Mouse (Mus musculus): ENCODE measurements around the gene Cabin1. TPM values are rescaled to one million over a fixed set of nuclear protein-coding genes. Genes with fewer than 3 reads are reported as not detected.

Gene Cabin1
- polyA plus RNA-seq, 1 experiment from 2014 or later, result 13.9 TPM

DNA sequence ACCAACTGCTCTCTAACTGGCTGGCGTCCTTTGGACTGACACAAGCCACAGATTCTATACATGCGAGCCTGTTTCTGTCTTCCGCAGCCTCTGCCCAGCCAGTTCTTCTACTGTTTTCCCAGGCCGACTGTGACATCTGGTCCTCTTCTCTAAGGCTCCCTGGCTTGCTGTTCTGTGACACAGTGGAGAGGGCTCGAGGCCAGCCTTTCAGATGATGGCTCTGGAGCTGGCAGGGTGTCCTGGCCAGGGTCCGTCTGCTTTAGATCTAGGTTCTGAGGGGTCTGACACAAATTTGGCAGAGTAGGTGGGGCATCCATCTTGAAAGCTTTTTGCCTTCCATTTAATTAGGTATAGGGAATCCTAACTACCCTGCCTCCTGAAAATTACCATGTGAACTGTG lies 102.8 kb downstream of the Cabin1 start:
- Histone ChIP-seq H3K9me3 (ENCODE audit: control insufficient read depth, low read length) (no peaks in the 10 kb centered on the region), H3K27ac (replicated peaks) (no peak overlapping the region), H3K27me3 (ENCODE audit: control insufficient read depth, insufficient read depth, low read length) (no peaks in the 10 kb centered on the region), H3K9ac (ENCODE audit: low read length) (no peak overlapping the region), H3K4me1 (replicated peaks; ENCODE audit: control insufficient read depth, insufficient read depth) (no peaks in the 10 kb centered on the region), H3K4me2 (replicated peaks; ENCODE audit: low read depth) (no peak overlapping the region), H3K36me3 (ENCODE audit: control insufficient read depth, insufficient read depth, low read length) (peaks cover 25% of the 10 kb centered on the region), H3K4me3 (ENCODE audit: low read depth, low read length) (no peak overlapping the region)
- DNase-seq (ENCODE audit: low spot score), result no peak
- 64% methylated on average over 6 of the region's 6 CpGs for WGBS
- no peak for TF ChIP-seq EP300 (optimal IDR thresholded peaks at IDR 0.05)
- TF ChIP-seq CTCF (IDR thresholded peaks at IDR 0.05; ENCODE audit: low read depth), result no peak
- ATAC-seq (ENCODE audit: low FRiP score, low TSS enrichment), result no peak

DNA sequence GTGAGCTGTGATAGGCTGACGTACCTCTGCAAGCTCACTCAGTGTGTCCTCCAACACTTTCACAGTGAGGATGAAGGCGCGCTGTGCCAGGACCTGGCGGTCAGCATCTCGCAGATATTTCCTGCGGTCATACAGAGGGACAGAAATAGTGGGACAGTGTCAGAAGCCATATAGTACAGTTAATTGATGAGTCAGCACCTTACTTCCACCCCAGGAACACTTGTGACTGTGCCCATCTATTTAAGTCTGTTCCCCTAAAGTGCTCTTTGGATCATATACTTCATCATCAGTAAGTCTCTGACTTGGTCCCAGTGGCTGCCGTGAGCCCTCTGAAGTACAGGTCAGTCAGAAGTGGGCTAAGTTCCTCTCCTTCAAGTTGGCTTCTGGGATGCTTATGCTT lies 106.4 kb downstream of the Cabin1 start:
- Histone ChIP-seq H3K9me3 (ENCODE audit: control insufficient read depth, low read length) (no peaks in the 10 kb centered on the region), H3K4me3 (ENCODE audit: low read depth, low read length) (no peak overlapping the region), H3K4me1 (replicated peaks; ENCODE audit: control insufficient read depth, insufficient read depth) (no peaks in the 10 kb centered on the region), H3K36me3 (ENCODE audit: control insufficient read depth, insufficient read depth, low read length) (peaks cover 32% of the 10 kb centered on the region), H3K27ac (replicated peaks) (no peak overlapping the region), H3K9ac (ENCODE audit: low read length) (no peak overlapping the region), H3K27me3 (ENCODE audit: control insufficient read depth, insufficient read depth, low read length) (no peaks in the 10 kb centered on the region), H3K4me2 (replicated peaks; ENCODE audit: low read depth) (no peak overlapping the region)
- 93% methylated on average over 7 of the region's 7 CpGs for WGBS
- TF ChIP-seq CTCF (IDR thresholded peaks at IDR 0.05; ENCODE audit: low read depth), result no peak
- no peak for TF ChIP-seq EP300 (optimal IDR thresholded peaks at IDR 0.05)
- DNase-seq (ENCODE audit: low spot score) (no peak), ATAC-seq (ENCODE audit: low FRiP score, low TSS enrichment) (no peak)

DNA sequence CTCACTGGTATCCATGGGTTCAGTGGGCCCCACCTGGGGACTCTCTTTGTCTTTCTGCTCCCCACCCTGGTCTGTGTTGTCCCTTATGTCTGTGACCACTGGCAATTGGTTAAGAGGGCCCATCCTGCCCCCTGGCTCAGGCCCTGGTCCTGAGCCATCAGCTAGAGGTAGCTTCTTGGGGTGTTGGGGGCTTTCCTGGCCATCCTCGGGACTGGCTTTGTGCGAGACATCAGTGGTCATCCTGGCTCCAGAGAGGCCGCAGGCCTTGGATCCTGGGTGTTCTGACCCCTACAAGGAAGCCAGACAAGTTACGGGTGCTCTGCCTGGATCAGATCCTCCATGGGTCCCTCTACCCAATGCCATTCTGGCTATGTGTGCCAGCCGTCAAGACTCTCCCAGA lies 107.0 kb downstream of the Cabin1 start:
- Histone ChIP-seq H3K27me3 (ENCODE audit: control insufficient read depth, insufficient read depth, low read length) (no peaks in the 10 kb centered on the region), H3K4me1 (replicated peaks; ENCODE audit: control insufficient read depth, insufficient read depth) (no peaks in the 10 kb centered on the region), H3K9ac (ENCODE audit: low read length) (no peak overlapping the region), H3K4me2 (replicated peaks; ENCODE audit: low read depth) (no peak overlapping the region), H3K27ac (replicated peaks) (no peak overlapping the region), H3K36me3 (ENCODE audit: control insufficient read depth, insufficient read depth, low read length) (peaks cover 36% of the 10 kb centered on the region), H3K9me3 (ENCODE audit: control insufficient read depth, low read length) (no peaks in the 10 kb centered on the region), H3K4me3 (ENCODE audit: low read depth, low read length) (no peak overlapping the region)
- ATAC-seq (ENCODE audit: low FRiP score, low TSS enrichment), result no peak
- no peak for DNase-seq (ENCODE audit: low spot score)
- TF ChIP-seq EP300 (optimal IDR thresholded peaks at IDR 0.05) (no peak), CTCF (IDR thresholded peaks at IDR 0.05; ENCODE audit: low read depth) (no peak)
- 91% methylated on average over 5 of the region's 5 CpGs for WGBS

DNA sequence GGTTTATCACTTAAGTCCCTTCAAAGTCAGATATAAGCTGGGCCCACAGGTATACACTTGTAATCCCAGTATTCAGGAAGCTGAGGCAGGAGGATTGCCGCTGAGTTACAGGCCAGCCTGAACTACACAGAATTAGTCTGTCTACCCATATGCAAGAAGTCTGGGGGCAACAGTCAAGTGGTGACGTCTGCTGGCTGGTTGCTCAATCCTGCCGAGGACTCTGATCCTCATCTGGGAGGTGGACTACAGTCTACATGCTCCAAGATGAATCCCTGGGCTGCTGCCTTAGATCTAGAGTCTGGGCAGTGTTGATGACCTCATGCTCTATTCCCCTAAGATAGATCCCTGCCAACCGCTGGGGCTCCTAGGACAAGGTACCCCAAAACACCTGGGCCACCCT lies 110.1 kb downstream of the Cabin1 start:
- no peaks in the 10 kb centered on the region for H3K4me1 ChIP-seq (replicated peaks; ENCODE audit: control insufficient read depth, insufficient read depth)
- H3K9me3 ChIP-seq (ENCODE audit: control insufficient read depth, low read length), result no peaks in the 10 kb centered on the region
- no peak overlapping the region for H3K27ac ChIP-seq (replicated peaks)
- DNase-seq (ENCODE audit: low spot score) (no peak), ATAC-seq (ENCODE audit: low FRiP score, low TSS enrichment) (no peak)
- H3K9ac ChIP-seq (ENCODE audit: low read length), result no peak overlapping the region
- peaks cover 54% of the 10 kb centered on the region for H3K36me3 ChIP-seq (ENCODE audit: control insufficient read depth, insufficient read depth, low read length)
- no peak overlapping the region for H3K4me3 ChIP-seq (ENCODE audit: low read depth, low read length)
- TF ChIP-seq CTCF (IDR thresholded peaks at IDR 0.05; ENCODE audit: low read depth) (no peak), EP300 (optimal IDR thresholded peaks at IDR 0.05) (no peak)
- H3K4me2 ChIP-seq (replicated peaks; ENCODE audit: low read depth), result no peak overlapping the region
- H3K27me3 ChIP-seq (ENCODE audit: control insufficient read depth, insufficient read depth, low read length), result no peaks in the 10 kb centered on the region
- 87% methylated on average over 4 of the region's 4 CpGs for WGBS

DNA sequence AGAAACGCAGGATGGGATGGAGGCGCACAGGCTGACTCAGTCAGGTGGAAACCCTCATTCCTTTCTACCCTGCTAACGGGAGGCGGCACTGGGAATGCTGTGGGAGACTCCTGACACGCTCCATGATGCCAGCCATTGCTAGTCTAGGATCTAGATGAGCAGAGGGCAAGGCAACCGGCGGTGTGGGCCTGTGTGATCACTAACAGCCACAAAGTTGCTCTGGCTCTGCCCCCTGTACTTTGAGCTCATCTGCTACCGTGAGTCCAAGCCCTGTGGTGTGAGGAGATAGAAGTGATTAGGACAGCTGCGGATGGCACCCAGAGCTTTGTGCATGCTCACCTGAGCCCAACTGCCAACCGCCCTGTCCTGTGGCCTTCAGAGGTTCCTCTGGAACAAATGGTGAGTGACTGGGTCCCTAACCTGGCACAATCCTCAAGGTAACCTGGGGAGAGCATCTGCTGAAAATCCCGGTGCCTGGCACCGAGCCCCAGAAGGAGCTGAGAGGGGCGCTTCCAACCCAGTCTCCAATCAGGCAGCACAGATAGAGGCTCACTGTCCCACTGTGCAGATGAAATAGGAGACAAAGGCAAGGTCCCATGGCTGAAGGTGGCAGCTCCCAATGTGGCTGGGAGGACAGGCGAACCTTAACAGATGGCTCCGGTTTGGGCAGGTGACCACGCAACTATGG lies 112.6 kb downstream of the Cabin1 start:
- H3K36me3 ChIP-seq (ENCODE audit: control insufficient read depth, insufficient read depth, low read length), result peaks cover 43% of the 10 kb centered on the region
- H3K27me3 ChIP-seq (ENCODE audit: control insufficient read depth, insufficient read depth, low read length), result no peaks in the 10 kb centered on the region
- no peak overlapping the region for H3K4me2 ChIP-seq (replicated peaks; ENCODE audit: low read depth)
- TF ChIP-seq CTCF (IDR thresholded peaks at IDR 0.05; ENCODE audit: low read depth) (no peak), EP300 (optimal IDR thresholded peaks at IDR 0.05) (no peak)
- no peak for DNase-seq (ENCODE audit: low spot score)
- H3K4me1 ChIP-seq (replicated peaks; ENCODE audit: control insufficient read depth, insufficient read depth), result no peaks in the 10 kb centered on the region
- ATAC-seq (ENCODE audit: low FRiP score, low TSS enrichment), result no peak
- no peak overlapping the region for H3K9ac ChIP-seq (ENCODE audit: low read length)
- no peak overlapping the region for H3K27ac ChIP-seq (replicated peaks)
- WGBS, result 97% methylated on average over 16 of the region's 16 CpGs
- H3K4me3 ChIP-seq (ENCODE audit: low read depth, low read length), result no peak overlapping the region
- H3K9me3 ChIP-seq (ENCODE audit: control insufficient read depth, low read length), result no peaks in the 10 kb centered on the region

DNA sequence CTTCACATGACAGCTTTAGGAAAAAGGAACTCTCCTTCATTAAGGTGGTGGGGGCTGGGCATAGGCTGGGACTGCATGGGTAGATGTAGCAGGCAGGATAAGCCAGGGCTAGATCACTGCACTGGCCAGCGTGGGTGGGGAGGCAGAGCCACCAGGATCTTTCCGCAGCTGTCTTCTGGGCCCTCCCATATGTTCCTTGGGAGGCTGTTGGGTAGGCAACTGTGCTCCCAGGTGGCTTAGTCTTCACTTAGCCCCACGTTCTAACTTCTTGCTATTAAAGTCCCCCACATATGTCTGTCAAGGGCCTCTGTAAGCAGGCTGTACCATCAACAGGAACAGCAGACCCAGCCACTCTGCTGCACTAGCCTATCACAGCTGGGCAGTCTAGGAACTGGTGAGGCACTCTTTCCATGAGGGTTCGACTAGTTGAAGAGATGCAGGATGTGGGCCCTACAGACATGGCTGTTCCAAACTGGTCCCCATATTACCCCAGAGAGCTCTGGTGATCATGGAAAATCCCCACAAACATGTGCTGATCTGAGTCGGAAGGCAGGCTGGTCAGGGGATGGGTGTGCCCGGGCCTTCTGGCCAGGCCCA lies 113.7 kb downstream of the Cabin1 start:
- no peak overlapping the region for H3K9ac ChIP-seq (ENCODE audit: low read length)
- no peak overlapping the region for H3K4me2 ChIP-seq (replicated peaks; ENCODE audit: low read depth)
- H3K4me3 ChIP-seq (ENCODE audit: low read depth, low read length), result no peak overlapping the region
- H3K27me3 ChIP-seq (ENCODE audit: control insufficient read depth, insufficient read depth, low read length), result no peaks in the 10 kb centered on the region
- no peak overlapping the region for H3K27ac ChIP-seq (replicated peaks)
- 91% methylated on average over 6 of the region's 6 CpGs for WGBS
- ATAC-seq (ENCODE audit: low FRiP score, low TSS enrichment) (no peak), DNase-seq (ENCODE audit: low spot score) (no peak)
- no peaks in the 10 kb centered on the region for H3K9me3 ChIP-seq (ENCODE audit: control insufficient read depth, low read length)
- peaks cover 40% of the 10 kb centered on the region for H3K36me3 ChIP-seq (ENCODE audit: control insufficient read depth, insufficient read depth, low read length)
- TF ChIP-seq EP300 (optimal IDR thresholded peaks at IDR 0.05) (no peak), CTCF (IDR thresholded peaks at IDR 0.05; ENCODE audit: low read depth) (no peak)
- H3K4me1 ChIP-seq (replicated peaks; ENCODE audit: control insufficient read depth, insufficient read depth), result no peaks in the 10 kb centered on the region

Measured in stomach, postnatal 0 days (tissue).